Mouse (Mus musculus) lung, postnatal 0 days (tissue): ENCODE measurements around the gene Gas2. TPM values are rescaled to one million over a fixed set of nuclear protein-coding genes. Genes with fewer than 3 reads are reported as not detected.
A peak's percentile ranks its signal among the peaks of the same experiment; 100 is the strongest.

Experiments
- ATAC-seq: fragments of 200-750 bp; cut with Nextera tagmentation; 2 replicates; pipeline ENCODE4 v1.8.0; 2017; ENCODE audit warnings: moderate library complexity
- DNase-seq: peaks from one replicate; pipeline ENCODE4 v3.0.0-alpha.2; 2016; ENCODE audit warnings: low spot score
- H3K27ac ChIP-seq: fragments of 300-500 bp; sonication (generic); 2 replicates; pipeline ENCODE4 v1.5.1; 2014; ENCODE audit warnings: antibody characterized with exemption, mild to moderate bottlenecking, low read length, mixed read lengths
- H3K27me3 ChIP-seq: fragments of 300-500 bp; sonication (generic); replicated peaks from 2 replicates; pipeline ENCODE4 v1.6.1; 2014; ENCODE audit warnings: low read length, mixed read lengths; ENCODE audit not compliant: insufficient read depth
- H3K36me3 ChIP-seq: fragments of 300-500 bp; sonication (generic); 2 replicates; pipeline ENCODE4 v1.6.1; 2014; ENCODE audit warnings: low read length, mixed read lengths; ENCODE audit not compliant: insufficient read depth
- H3K4me1 ChIP-seq: fragments of 300-500 bp; sonication (generic); 2 replicates; pipeline ENCODE4 v1.6.1; 2014; ENCODE audit warnings: antibody characterized with exemption, low read depth, low read length, mixed read lengths; ENCODE audit not compliant: insufficient read depth
- H3K4me2 ChIP-seq: fragments of 300-500 bp; sonication (generic); replicated peaks from 2 replicates; pipeline ENCODE4 v1.6.1; 2014; ENCODE audit warnings: low read depth, mild to moderate bottlenecking, low read length, moderate library complexity, mixed read lengths
- H3K4me3 ChIP-seq: fragments of 300-500 bp; sonication (generic); 2 replicates; pipeline ENCODE4 v1.5.1; 2014; ENCODE audit warnings: low read depth, low read length
- H3K9ac ChIP-seq: fragments of 300-500 bp; sonication (generic); replicated peaks from 2 replicates; pipeline ENCODE4 v1.6.1; 2014; ENCODE audit warnings: low read depth, mild to moderate bottlenecking
- H3K9me3 ChIP-seq: fragments of 300-500 bp; sonication (generic); 2 replicates; pipeline ENCODE4 v1.6.1; 2016; ENCODE audit warnings: low read length, mixed read lengths
- CTCF ChIP-seq: IDR thresholded peaks from 2 replicates; pipeline ENCODE4 v1.5.1; 2016; ENCODE audit warnings: antibody characterized with exemption, mild to moderate bottlenecking
- EP300 ChIP-seq: IDR thresholded peaks from 2 replicates; pipeline ENCODE4 v1.6.1; 2016; ENCODE audit warnings: antibody characterized with exemption, mild to moderate bottlenecking, control low read depth
- WGBS: fragments of 180-500 bp; shearing (Covaris S2); extraction: QIAGEN DNeasy Blood & Tissue Kit; methylation state at CpG from one replicate; pipeline ENCODE4 v1.1.7; 2014; 5-methylcytosine and 5-hydroxymethylcytosine counted together
- polyA plus RNA-seq: library from polyadenylated mRNA; unstranded; fragments of >200 nt; fragmentation: Nextera tagmentation; extraction: Ambion mirVana; gene quantifications from 2 replicates; pipeline ENCODE4 v1.2.1, GENCODE M21; 2015

The Gas2 gene
- polyA plus RNA-seq, 1 experiment from 2014 or later, result 4.0 TPM

GRCm38 (mm10) chr7:51986909-51987308, 125.1 kb downstream of the Gas2 start:
- WGBS, result 40% methylated on average over 6 of the region's 6 CpGs
- no peak overlapping the region for H3K9ac ChIP-seq
- peak; percentile 41 for DNase-seq
- ATAC-seq, result peak; percentile 37; the same call in 1 of the 2 replicates
- no peaks in the 10 kb centered on the region for H3K36me3 ChIP-seq
- H3K27ac ChIP-seq, result no peak overlapping the region
- H3K4me2 ChIP-seq, result no peak overlapping the region
- no peak overlapping the region for H3K4me3 ChIP-seq
- no peaks in the 10 kb centered on the region for H3K27me3 ChIP-seq
- no peak for TF ChIP-seq CTCF
- no peak for TF ChIP-seq EP300
- no peaks in the 10 kb centered on the region for H3K9me3 ChIP-seq
- H3K4me1 ChIP-seq, result no peaks in the 10 kb centered on the region

GRCm38 (mm10) chr7:51991020-51991419, 129.2 kb downstream of the Gas2 start:
- WGBS, result 70% methylated on average over 3 of the region's 3 CpGs
- H3K4me1 ChIP-seq, result no peaks in the 10 kb centered on the region
- no peak overlapping the region for H3K4me2 ChIP-seq
- ATAC-seq, result no peak
- H3K27me3 ChIP-seq, result no peaks in the 10 kb centered on the region
- no peaks in the 10 kb centered on the region for H3K9me3 ChIP-seq
- H3K27ac ChIP-seq, result no peak overlapping the region
- no peak for DNase-seq
- no peak overlapping the region for H3K4me3 ChIP-seq
- H3K36me3 ChIP-seq, result no peaks in the 10 kb centered on the region
- TF ChIP-seq EP300 (no peak), CTCF (no peak)
- no peak overlapping the region for H3K9ac ChIP-seq

DNA sequence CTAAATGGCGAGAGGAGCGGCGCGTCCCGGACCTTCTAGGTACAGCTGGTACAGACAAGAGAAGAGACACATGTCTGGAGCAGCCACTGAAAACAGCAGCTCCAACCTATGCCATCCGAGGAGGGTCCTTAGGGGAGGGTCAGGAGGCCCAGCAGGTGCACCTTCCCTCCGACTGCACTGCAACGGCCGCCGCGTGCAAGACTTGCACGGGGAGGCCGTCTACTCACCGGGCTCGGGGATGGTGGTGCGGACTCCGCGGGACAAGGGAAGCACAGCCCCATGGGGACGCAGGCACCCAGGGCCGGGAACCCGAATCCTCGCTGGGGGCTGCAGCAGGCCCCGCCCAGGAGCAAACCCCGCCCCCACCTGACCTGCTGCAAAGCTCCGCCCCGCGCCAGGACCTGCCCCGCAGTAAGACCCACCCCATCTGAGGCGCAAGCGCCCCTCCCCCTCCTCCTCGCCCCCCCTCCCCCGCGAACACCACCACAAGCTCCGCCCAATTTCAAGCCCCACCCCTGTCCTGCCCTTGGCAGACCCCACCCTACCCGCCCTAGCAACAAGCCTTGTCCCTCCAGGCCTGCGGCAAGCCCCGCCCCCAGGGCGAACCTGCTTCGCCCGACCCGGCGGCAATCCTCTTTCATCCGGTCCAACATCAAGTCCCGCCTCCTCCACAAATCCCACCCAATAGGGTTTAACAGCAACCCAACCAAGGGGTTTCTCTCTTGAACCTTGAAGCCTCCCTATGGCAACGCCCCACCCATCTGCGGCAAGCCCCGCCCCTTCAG, 143.9 kb downstream of the Gas2 start, which contains the start of gene Svip:
Svip (minus strand) TSS at position 508 of the 785 bp plus-strand sequence.
- ATAC-seq (peak; percentile 95), DNase-seq (peak; percentile 97)
- Histone ChIP-seq H3K27ac (peak within 1 kb of the TSS; percentile 49; the same call in 1 of the 2 replicates), H3K4me2 (peak within 1 kb of the TSS; percentile 68), H3K9ac (peak within 1 kb of the TSS; percentile 34), H3K9me3 (no peaks in the 10 kb centered on the region), H3K27me3 (no peaks in the 10 kb centered on the region), H3K4me3 (peak within 1 kb of the TSS; percentile 41), H3K36me3 (no peaks in the 10 kb centered on the region), H3K4me1 (no peaks in the 10 kb centered on the region; the same call in 1 of the 2 replicates)
- WGBS, result under 1% methylated on average over 25 of the region's 47 CpGs
- TF ChIP-seq EP300 (no peak), CTCF (no peak)

GRCm38 (mm10) chr7:52006296-52006630, 144.4 kb downstream of the Gas2 start:
- Histone ChIP-seq H3K27ac (peak overlapping the region; percentile 49; the same call in 1 of the 2 replicates), H3K36me3 (no peaks in the 10 kb centered on the region), H3K9me3 (no peaks in the 10 kb centered on the region), H3K4me2 (peak overlapping the region; percentile 68), H3K4me3 (peak overlapping the region; percentile 41), H3K27me3 (no peaks in the 10 kb centered on the region), H3K9ac (no peak overlapping the region), H3K4me1 (no peaks in the 10 kb centered on the region; the same call in 1 of the 2 replicates)
- 3% methylated on average over 9 of the region's 9 CpGs for WGBS
- no peak for DNase-seq
- TF ChIP-seq CTCF (no peak), EP300 (no peak)
- ATAC-seq, result no peak

- DNase-seq (no peak), ATAC-seq (no peak)
- TF ChIP-seq EP300 (no peak), CTCF (no peak)
- Histone ChIP-seq H3K9ac (no peak overlapping the region), H3K9me3 (no peaks in the 10 kb centered on the region), H3K4me2 (no peak overlapping the region), H3K27ac (no peak overlapping the region), H3K4me3 (no peak overlapping the region), H3K36me3 (no peaks in the 10 kb centered on the region), H3K27me3 (no peaks in the 10 kb centered on the region), H3K4me1 (no peaks in the 10 kb centered on the region; the same call in 1 of the 2 replicates)
- 65% methylated on average over 2 of the region's 2 CpGs for WGBS
Measured at GRCm38 (mm10) chr7:52007138-52007537, 145.3 kb downstream of the Gas2 start.

GRCm38 (mm10) chr7:52013457-52013856, 151.6 kb downstream of the Gas2 start:
- no peaks in the 10 kb centered on the region for H3K9me3 ChIP-seq
- H3K9ac ChIP-seq, result no peak overlapping the region
- no peak for DNase-seq
- H3K27me3 ChIP-seq, result no peaks in the 10 kb centered on the region
- WGBS, result 64% methylated on average over 7 of the region's 7 CpGs
- TF ChIP-seq EP300, result no peak
- no peaks in the 10 kb centered on the region for H3K4me1 ChIP-seq
- no peak for ATAC-seq
- H3K27ac ChIP-seq, result no peak overlapping the region
- H3K36me3 ChIP-seq, result no peaks in the 10 kb centered on the region
- H3K4me2 ChIP-seq, result no peak overlapping the region
- no peak overlapping the region for H3K4me3 ChIP-seq
